Mouse (Mus musculus) cerebral cortex, adult 2 months (tissue): ENCODE results near the gene Olfr641.

Experiments
- WGBS: fragments of 180-500 bp; shearing (Covaris S2); methylation state at CpG from one replicate; pipeline ENCODE4 v1.1.7; 2018; 5-methylcytosine and 5-hydroxymethylcytosine counted together

Olfr641 gene

DNA sequence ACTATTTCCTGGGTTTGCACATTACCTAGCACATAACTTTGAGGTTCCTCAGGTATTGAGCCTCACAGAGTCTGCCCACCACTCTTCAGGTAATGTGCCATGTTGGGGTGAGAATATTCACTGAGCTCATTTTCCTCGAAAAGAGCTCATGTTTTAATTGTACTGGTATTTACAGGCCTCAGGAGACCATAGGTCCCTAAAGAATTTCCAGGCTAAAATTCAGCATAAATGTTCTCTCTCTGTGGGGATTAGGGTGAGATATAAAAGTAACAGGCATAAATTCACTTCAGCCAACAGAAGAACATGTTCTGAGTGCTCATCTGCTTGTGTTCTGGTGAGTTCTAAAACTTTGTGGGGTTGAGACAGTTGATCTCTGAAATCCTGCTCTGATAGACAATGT is at the start of gene Olfr641:
Gene Olfr641 (plus strand): TSS at position 301 of the 400 bp plus-strand sequence.
- 53% methylated on average over 1 of the region's 1 CpGs for WGBS

GRCm38 (mm10) chr7:103998446-103998845 is 36.8 kb upstream of the Olfr641 start, which contains the start of gene Olfr638:
Olfr638 (plus strand) TSS chr7:103998746.

DNA sequence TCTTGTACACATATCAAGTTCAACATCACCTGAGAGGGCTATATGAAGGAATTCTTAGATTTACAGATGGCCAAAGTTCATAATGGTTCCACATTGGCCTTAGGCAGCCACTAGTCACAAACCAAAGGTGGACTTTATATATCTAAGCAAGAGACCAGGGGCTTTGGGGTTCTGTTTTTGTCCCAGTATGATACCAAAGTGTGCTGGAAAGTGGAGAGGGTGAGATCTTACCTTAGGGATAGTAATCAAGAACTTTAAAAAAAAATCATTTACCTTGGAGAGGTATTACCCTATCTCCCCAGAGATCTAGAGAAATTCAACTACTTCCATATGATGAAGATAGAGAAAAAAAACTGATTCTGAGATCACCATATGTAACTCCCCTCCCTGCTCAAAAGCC is 18.0 kb upstream of the Olfr641 start, which contains the start of gene Olfr639:
Gene Olfr639 (minus strand): TSS at position 101 of the 400 bp plus-strand sequence.

GRCm38 (mm10) chr7:104018953-104019352 is 16.3 kb upstream of the Olfr641 start:
- WGBS: 84% methylated on average over 1 of the region's 1 CpGs

DNA sequence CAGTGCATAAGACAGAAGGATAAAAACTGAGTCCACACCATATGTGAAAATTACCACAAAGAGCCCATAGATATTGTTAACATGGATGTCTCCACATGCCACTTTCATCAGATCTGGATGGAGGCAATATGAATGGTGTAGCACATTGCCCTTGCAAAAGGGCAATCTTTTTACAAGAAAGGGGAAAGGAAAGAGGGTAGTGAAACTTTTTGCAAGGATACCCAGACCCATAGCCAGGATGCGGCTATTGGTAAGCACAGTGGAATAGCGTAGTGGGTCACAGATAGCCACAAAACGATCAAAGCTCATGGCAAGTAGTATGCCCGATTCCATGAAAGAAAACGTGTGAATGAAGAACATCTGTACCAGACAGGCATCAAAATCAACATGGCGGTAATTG is 13.6 kb upstream of the Olfr641 start:
- WGBS: 92% methylated on average over 6 of the region's 6 CpGs

GRCm38 (mm10) chr7:104025473-104025872 is 9.8 kb upstream of the Olfr641 start, which contains the start of gene Olfr640:
Olfr640 (minus strand) TSS chr7:104025573.
- 87% methylated on average over 6 of the region's 6 CpGs for WGBS

GRCm38 (mm10) chr7:104026978-104027377 is 8.3 kb upstream of the Olfr641 start:
- WGBS: 83% methylated on average over 3 of the region's 3 CpGs

DNA sequence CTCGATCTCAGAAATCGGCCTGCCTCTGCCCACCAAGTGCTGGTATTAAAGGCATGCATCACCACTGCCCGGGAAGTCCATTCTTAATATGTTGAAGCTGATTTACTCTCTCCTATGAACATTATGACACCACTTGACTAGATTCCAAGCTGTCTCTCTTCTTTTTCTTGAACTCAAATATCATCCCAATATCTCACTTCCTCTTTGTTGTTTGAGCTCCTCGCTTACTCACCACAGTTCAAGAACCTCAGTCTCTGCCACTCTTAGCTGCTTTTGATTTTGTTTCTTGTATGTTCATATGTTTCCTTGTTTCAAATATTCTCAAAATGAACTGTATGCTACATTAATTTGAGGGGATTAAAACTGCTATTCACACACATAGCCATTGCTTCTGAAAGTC is 15.5 kb downstream of the Olfr641 start:
- 92% methylated on average over 4 of the region's 4 CpGs for WGBS

DNA sequence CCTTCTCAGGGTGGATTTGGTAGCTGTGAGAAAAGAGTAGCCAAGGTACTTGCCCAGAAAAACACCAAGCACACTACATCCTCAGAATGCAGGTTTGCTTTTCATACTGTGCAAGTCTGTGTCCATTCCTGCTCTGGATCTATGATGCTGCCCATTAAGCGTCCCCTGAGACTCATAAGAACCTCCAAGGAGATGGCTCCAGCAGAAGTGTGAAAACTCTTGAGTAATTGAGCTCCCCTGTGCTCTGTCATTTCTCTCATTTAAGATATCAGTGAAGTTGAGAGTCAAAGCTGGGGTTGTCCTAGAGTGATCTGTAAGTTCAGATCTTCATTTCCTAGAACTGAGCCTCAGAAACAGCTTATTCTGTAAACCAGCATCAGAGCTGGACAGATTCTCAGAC is 17.3 kb downstream of the Olfr641 start, which contains the start of gene Olfr642:
Gene Olfr642 (minus strand): TSS at position 101 of the 400 bp plus-strand sequence.
- WGBS: 66% methylated on average over 1 of the region's 1 CpGs

DNA sequence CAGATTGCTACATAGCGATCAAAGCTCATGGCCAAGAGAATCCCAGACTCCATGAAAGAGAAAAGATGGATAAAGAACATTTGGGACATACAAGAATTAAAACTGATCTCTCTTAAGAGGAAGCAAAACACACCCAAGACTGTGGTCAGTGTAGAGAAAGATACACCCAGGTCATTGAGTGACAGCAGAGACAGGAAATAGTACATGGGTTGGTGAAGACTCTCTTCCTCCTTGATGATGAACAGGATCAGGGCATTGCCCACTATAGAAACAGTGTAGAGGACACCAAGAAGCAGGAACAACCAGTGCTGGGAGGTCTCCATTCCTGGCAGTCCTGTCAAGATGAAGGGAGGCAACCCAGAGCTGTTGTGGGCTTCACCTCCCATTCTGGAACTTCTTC is 24.0 kb downstream of the Olfr641 start:
- WGBS: 85% methylated on average over 1 of the region's 1 CpGs

DNA sequence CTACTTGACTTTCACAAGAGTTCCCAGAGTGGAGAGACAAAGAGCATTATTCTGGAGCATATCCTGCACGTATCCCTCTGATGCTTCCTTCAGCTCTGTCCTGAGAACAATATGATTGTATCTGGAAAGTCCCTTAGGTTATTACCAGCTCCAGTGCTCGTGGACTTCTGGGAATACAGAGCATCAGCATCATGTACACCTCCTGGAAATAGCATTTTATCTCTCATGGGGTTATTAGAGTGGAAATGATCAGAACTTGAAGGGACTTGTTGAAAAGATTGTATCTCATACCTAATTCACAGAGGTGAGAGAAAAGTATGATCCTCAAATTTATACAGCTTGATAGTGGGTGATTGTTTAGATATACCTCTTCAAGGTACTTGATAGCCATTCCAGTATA is 26.1 kb downstream of the Olfr641 start, which contains the start of gene 4930516K23Rik:
Gene 4930516K23Rik (minus strand): TSS at position 101 of the 400 bp plus-strand sequence.
- 49% methylated on average over 2 of the region's 2 CpGs for WGBS

DNA sequence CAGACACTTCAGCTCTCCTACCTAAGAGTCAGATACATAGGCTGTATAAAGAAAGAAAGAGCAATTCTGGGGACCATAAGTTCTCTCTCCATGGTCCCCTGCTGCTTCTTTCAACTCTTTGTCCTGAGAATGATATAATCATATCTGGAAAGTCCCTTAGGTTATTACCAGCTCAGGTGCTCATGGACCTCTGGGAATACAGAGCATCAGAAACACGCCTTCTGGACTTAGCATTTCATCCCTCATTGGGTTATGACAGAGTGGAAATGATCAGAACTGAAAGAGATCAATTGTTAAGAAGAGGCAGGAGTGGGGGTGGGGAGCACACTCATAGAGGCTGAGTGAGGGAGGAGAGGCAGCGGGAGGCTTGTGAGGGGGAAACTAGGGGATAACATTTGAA is 36.5 kb downstream of the Olfr641 start, which contains the start of gene Olfr644:
Gene Olfr644 (minus strand): TSS at position 101 of the 400 bp plus-strand sequence.
- WGBS: 76% methylated on average over 2 of the region's 2 CpGs

DNA sequence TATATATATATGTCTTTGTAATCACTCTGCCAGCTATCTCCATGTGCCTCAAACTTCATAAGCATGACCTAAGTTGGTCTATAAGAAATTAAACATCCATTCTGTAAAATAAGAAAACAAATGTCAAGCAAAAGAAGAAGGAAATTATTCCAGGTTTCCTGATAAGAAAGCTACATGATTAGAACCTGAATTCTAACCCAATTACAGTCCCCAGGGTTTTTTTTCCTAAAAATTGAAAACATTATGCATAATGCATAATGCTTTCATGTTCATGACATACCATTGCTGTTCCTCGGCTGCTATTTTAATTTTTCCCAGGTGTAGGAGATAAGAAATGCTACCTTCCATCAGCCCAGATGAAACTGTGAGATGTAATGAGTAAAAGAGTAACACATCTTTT is 50.1 kb downstream of the Olfr641 start, which contains the start of gene Olfr645:
Gene Olfr645 (minus strand): TSS at position 101 of the 400 bp plus-strand sequence.
- 77% methylated on average over 1 of the region's 1 CpGs for WGBS
